Mouse (Mus musculus) cerebellum, adult 2 months (tissue): ENCODE measurements around the gene Ccne1. TPM values are rescaled to one million over a fixed set of nuclear protein-coding genes. Genes with fewer than 3 reads are reported as not detected.
A peak's percentile ranks its signal among the peaks of the same experiment; 100 is the strongest.

ENCODE experiments used
- DNase-seq, 2 experiments: peaks; one replicate each; pipeline ENCODE4 v3.0.0; 2021
- H3K27ac ChIP-seq: fragments of 200-500 bp; 2 replicates; pipeline ENCODE4 v1.5.1; 2012; ENCODE audit warnings: low read length, control low read depth, inconsistent platforms; ENCODE audit not compliant: insufficient read depth
- H3K27me3 ChIP-seq: fragments of 200-500 bp; 2 replicates; pipeline ENCODE4 v1.6.1; 2012; ENCODE audit warnings: inconsistent platforms, mild to moderate bottlenecking, low read length, moderate library complexity; ENCODE audit not compliant: control insufficient read depth, insufficient read depth
- H3K4me1 ChIP-seq: fragments of 200-500 bp; 2 replicates; pipeline ENCODE4 v1.6.1; 2011; ENCODE audit warnings: low read length; ENCODE audit not compliant: control insufficient read depth, insufficient read depth
- H3K4me3 ChIP-seq: fragments of 200-500 bp; replicated peaks from 2 replicates; pipeline ENCODE3; 2011; ENCODE audit warnings: mild to moderate bottlenecking, low read depth, low read length, control low read depth; ENCODE audit not compliant: insufficient read depth
- CTCF ChIP-seq: fragments of 200-500 bp; IDR thresholded peaks from 2 replicates; pipeline ENCODE4 v1.5.1; 2011; ENCODE audit warnings: low read depth, mild to moderate bottlenecking, control low read depth, low read length, moderate library complexity, borderline replicate concordance; ENCODE audit not compliant: insufficient read depth
- POLR2A ChIP-seq: fragments of 200-500 bp; IDR thresholded peaks from 2 replicates; pipeline ENCODE4 v1.6.1; 2011; ENCODE audit warnings: low read length, control low read depth, borderline replicate concordance; ENCODE audit not compliant: insufficient read depth
- WGBS: fragments of 180-500 bp; shearing (Covaris S2); methylation state at CpG from one replicate; pipeline ENCODE4 v1.1.7; 2018; 5-methylcytosine and 5-hydroxymethylcytosine counted together
- polyA plus RNA-seq: library from polyadenylated mRNA; depleted of rRNA; stranded (reverse); fragments of >200 nt; gene quantifications from 2 replicates; pipeline ENCODE4 v1.2.3, GENCODE M21; 2012; rRNA removed

The Ccne1 gene
- 19.6 and 20.3 TPM in 2 replicates for polyA plus RNA-seq

DNA sequence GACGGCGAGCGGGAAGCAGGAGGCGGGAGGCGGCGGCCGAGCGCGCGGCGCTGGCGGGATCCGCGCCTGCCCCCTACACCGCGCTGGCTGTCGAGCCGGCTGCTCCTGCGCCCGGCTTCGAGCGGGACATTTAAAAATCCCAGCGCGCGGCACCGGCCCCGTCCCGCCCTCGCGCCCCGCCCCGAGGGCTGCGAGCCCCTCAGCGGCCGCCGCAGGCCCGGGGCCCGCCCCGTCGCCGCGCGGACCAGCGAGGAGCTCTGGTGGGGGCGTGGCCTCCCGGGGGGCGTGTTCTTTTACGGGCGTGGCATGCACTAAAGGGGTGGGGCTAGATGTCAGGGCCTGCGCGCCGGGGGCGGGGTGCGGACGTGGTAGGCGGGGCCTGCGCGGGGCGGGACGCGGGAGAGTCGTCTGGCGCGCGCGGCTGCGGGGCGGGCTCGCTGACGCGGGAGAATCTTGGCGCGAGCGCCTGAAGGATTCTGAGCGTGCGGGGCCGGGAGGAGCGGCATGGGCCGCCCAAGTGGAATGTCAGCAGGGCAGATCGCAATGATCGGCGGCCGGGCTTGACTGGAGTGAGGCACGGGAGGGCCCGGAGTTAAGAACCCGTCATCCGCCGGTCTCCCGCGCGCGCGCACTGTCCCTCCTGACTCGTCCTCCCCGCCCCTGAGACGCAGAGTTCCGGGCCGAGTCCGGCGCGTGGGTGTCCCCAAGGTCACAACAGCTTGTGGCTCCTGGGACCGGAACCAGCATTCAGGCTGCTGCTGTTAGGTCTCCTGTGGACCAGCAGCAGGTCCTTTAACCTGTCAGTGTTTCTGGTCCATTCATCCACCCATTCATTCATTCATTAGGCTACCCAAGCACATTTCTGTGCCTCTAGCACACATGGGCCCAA is at the start of gene Ccne1:
Ccne1 (minus strand) TSS at position 164 of the 889 bp plus-strand sequence.
- 1% methylated on average over 101 of the region's 102 CpGs for WGBS
- no peaks in the 10 kb centered on the region for H3K27me3 ChIP-seq
- no peak for TF ChIP-seq POLR2A
- no peak for TF ChIP-seq CTCF
- peak within 1 kb of the TSS; percentile 71 for H3K27ac ChIP-seq
- peaks cover 3% of the 10 kb centered on the region; the same call in 1 of the 2 replicates for H3K4me1 ChIP-seq
- peak; percentile 97 to 99 for DNase-seq
- H3K4me3 ChIP-seq = peak within 1 kb of the TSS; percentile 88

DNA sequence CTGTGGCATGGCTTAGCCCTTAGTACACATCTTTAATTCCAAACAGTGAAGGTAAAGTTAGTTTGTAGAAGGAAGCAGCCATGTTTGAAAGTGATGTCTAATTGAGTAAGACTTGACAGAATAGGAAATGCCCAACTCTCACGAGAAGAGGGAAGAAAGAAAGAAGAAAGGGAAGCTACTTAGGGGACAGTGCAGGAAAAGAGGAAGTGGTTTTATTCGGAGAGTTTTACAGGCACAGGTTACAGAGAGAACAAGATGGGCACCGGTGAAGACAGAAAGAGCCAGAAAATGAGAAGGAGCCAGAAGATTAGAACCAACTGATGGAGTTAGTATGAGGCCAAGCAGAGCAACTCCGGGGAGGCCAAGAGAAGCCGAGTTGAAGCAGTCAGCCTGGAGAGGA is 48.5 kb upstream of the Ccne1 start:
- H3K27me3 ChIP-seq = no peaks in the 10 kb centered on the region
- H3K4me3 ChIP-seq = no peak overlapping the region
- TF ChIP-seq CTCF = no peak
- TF ChIP-seq POLR2A = no peak
- 80% methylated on average over 5 of the region's 5 CpGs for WGBS
- no peak for DNase-seq
- no peaks in the 10 kb centered on the region for H3K4me1 ChIP-seq
- no peak overlapping the region for H3K27ac ChIP-seq

DNA sequence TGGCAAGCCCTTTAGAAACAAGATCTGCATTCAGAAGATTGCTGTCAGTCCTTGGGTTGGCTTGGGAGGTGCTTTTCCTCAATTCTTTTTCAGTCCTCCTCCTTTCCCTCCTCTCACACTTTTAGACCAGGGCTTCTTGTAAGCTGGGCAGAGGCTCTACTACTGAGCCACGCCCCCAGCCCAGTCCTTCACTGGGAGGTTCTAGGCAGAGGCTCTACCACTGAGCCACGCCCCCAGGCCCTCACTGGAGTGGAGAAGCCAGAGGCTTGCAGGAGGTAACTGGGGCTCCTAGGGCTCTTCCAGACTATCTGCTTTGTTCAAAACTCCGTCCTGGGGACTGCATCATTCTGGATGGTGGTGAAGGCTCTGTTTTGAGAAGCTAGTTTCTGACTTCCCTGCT is 45.2 kb upstream of the Ccne1 start:
- Histone ChIP-seq H3K4me1 (no peaks in the 10 kb centered on the region), H3K27me3 (no peaks in the 10 kb centered on the region), H3K4me3 (no peak overlapping the region), H3K27ac (no peak overlapping the region)
- no peak for TF ChIP-seq CTCF
- no peak for TF ChIP-seq POLR2A
- 85% methylated on average over 3 of the region's 3 CpGs for WGBS
- no peak for DNase-seq

DNA sequence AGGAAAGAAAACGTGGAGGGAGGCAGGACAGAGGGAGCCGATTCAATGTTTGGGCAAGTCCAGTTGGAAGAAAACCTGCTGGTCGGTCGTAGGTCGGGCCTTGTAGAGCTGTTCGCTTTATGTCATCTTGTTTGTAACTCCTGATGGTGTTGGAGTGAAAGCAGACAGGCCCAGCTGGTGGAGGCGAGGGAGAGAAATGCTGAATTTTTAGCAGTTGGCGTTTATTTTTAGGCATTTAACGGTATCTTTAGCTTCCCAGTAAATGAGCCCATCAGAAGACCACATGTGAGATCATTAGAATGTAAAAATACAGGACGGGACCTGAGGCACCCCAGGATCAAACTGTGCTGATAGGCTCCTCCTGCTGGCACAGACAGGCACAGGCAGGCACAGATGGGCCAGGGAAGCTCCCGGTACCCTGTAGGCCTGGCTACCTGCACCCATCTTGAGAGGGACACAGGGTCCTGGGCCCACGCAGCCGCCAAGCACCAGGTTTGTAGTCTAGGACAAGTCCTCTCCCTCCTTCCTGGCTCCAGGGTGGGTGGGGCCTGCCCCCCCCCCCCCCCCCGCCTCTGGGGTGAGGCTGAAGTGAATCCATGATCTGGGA is 44.5 kb upstream of the Ccne1 start:
- H3K4me1 ChIP-seq = no peaks in the 10 kb centered on the region
- H3K4me3 ChIP-seq = no peak overlapping the region
- H3K27me3 ChIP-seq = no peaks in the 10 kb centered on the region
- DNase-seq = no peak
- 59% methylated on average over 14 of the region's 14 CpGs for WGBS
- H3K27ac ChIP-seq = no peak overlapping the region
- no peak for TF ChIP-seq POLR2A
- no peak for TF ChIP-seq CTCF

DNA sequence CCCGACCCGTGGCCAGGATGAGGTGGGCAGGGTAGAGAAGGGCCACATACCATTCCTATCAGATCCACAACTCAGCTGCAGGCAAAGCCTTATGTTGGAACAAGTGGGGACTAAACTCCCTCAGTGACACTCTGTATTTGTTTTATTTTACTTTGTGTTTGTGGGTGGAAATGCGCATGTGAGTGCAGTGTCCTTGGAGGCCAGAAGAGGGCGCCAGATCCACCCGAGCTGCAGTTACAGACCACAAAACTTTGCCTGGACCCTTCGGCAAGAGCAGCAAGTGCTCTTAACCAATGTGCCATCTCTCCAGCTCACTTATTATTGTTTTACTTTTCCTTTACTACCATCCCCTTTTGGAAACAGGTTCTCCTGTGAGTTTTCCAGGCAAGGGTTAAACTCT is 40.1 kb upstream of the Ccne1 start:
- no peak overlapping the region for H3K4me3 ChIP-seq
- H3K27me3 ChIP-seq = no peaks in the 10 kb centered on the region
- no peaks in the 10 kb centered on the region for H3K4me1 ChIP-seq
- TF ChIP-seq POLR2A = no peak
- no peak for TF ChIP-seq CTCF
- WGBS = 88% methylated on average over 6 of the region's 6 CpGs
- no peak overlapping the region for H3K27ac ChIP-seq
- DNase-seq = no peak

DNA sequence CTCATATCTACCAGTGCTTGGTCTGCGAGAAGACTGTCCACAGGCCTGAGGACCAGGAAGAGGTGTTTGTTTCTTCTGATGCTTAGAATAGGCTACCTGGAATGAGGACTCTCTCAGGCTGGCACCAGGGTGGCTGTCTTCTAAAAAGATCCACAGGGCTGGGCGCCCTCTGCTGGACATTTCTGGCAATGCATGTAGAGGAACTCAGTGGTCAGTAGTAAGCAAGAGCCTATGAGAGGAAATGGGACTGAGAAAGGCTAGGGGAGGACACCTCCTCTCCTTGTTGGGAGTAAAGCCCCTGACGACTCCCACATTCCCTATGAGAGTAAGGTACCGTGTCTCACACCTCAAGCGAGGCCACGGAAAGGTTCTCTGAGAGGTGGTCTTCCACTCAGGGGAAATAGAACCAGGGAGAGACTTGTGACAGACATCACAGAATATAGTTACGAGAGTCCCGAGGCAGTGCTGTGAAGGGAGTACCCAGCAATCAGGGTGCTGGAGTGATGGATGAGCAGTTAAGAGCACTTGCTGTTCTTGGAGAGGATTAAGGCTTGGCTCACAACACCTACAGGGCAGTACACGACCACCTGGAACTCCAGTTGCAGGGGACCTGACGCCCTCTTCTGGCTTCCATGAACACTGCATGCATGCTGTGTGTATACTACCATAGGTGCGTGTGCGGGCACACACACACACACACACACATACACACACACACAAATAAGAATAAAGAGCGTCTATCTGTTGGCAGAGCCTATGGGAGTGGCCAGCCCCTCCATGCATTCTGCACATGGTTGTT is 34.6 kb upstream of the Ccne1 start:
- peak; percentile 78 to 89 for DNase-seq
- no peaks in the 10 kb centered on the region for H3K4me1 ChIP-seq
- H3K27ac ChIP-seq = no peak overlapping the region
- 63% methylated on average over 13 of the region's 13 CpGs for WGBS
- peak; percentile 85 for TF ChIP-seq CTCF
- no peak for TF ChIP-seq POLR2A
- no peaks in the 10 kb centered on the region for H3K27me3 ChIP-seq
- no peak overlapping the region for H3K4me3 ChIP-seq

DNA sequence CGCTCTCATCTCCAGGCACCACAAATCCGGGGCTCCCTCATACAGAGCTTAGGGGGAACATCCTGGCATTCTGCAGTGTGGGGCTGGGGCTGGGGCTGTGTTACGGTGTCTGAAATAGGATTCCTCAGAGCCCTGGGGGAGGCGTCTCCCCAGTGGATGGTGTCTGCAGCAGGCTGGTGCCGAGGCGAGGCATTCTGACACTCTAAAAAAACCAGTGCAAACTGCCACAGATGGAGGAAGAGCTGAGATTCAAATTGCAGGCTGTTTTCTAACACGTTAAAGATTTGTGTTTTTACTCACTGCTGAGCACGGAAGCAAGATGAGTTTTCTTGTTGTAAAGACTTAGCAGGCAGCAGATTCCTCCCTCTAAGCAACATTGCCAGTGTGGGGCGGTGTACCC is 33.0 kb upstream of the Ccne1 start:
- 54% methylated on average over 9 of the region's 9 CpGs for WGBS
- DNase-seq = no peak
- no peak overlapping the region for H3K27ac ChIP-seq
- H3K4me1 ChIP-seq = no peaks in the 10 kb centered on the region
- TF ChIP-seq POLR2A (no peak), CTCF (no peak)
- no peaks in the 10 kb centered on the region for H3K27me3 ChIP-seq
- no peak overlapping the region for H3K4me3 ChIP-seq

DNA sequence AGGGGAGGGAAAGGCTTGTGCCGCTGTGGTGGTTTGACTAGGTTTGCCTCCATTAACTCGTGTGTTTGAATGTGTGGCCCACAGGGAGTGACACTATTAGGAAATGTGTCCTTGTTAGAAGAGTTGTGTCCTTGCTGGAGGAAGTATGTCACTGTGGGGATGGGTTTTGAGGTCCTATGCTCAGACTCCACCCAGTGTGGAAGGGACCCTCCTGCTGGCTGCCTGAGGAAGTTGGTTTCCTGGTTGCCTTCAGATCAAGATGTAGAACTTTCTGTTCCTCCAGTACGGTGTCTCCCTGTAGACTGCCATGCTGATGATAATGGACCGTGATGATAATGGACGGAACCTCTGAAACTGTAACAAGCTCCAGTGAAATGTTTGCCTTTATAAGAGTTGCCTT is 27.1 kb upstream of the Ccne1 start:
- Histone ChIP-seq H3K27ac (no peak overlapping the region), H3K4me1 (no peaks in the 10 kb centered on the region), H3K4me3 (no peak overlapping the region), H3K27me3 (no peaks in the 10 kb centered on the region)
- 92% methylated on average over 5 of the region's 5 CpGs for WGBS
- DNase-seq = no peak
- TF ChIP-seq CTCF = no peak
- TF ChIP-seq POLR2A = no peak
